ENCODE assay signal across 22 mouse cellular contexts in genomic region chr3:49282679-49283078, GRCm38 (mm10).
A peak's percentile ranks its signal among the peaks of the same experiment; 100 is the strongest.
DNase-seq lines count a peak whose midpoint lies in the region; ATAC-seq and TF ChIP-seq lines count a peak whose summit lies in the region.
"Had no signal": no experiment of that assay in that cellular context is flagged by ENCODE, and none has a peak within 500 bp of the region (broad histone marks: within the 10 kb centered on the region; RNA-seq: fewer than 3 reads in every experiment).

No protein-coding gene starts in this region.

- no peak overlapping the region for H3K27ac ChIP-seq in forebrain, embryonic 14.5 days (ENCODE audit: low read depth, low read length)
- H3K27ac ChIP-seq in forebrain, embryonic 12.5 days = no peak overlapping the region
- H3K27ac ChIP-seq in hindbrain, postnatal 0 days = no peak overlapping the region
- H3K27ac ChIP-seq in hindbrain, embryonic 12.5 days = no peak overlapping the region
- H3K27ac ChIP-seq: embryonic facial prominence, embryonic 12.5 days; forebrain, embryonic 13.5 days; heart, adult 2 months; heart, embryonic 15.5 days had no signal

- 70% methylated on average over 2 of the region's 2 CpGs for WGBS in forebrain, embryonic 14.5 days
- WGBS in forebrain, embryonic 12.5 days = 82% methylated on average over 2 of the region's 2 CpGs
- WGBS in hindbrain, postnatal 0 days = 69% methylated on average over 2 of the region's 2 CpGs
- WGBS in hindbrain, embryonic 12.5 days = 70% methylated on average over 2 of the region's 2 CpGs

- H3K4me1 ChIP-seq in forebrain, embryonic 14.5 days (ENCODE audit: control insufficient read depth, insufficient read depth, low read length) = no peaks in the 10 kb centered on the region
- H3K4me1 ChIP-seq in forebrain, embryonic 12.5 days = no peaks in the 10 kb centered on the region
- H3K4me1 ChIP-seq in hindbrain, postnatal 0 days (ENCODE audit: insufficient read depth, low read length) = no peaks in the 10 kb centered on the region
- no peaks in the 10 kb centered on the region for H3K4me1 ChIP-seq in hindbrain, embryonic 12.5 days
- H3K4me1 ChIP-seq: embryonic facial prominence, embryonic 12.5 days; forebrain, embryonic 13.5 days; heart, embryonic 15.5 days had no signal

- no peaks in the 10 kb centered on the region for H3K36me3 ChIP-seq in forebrain, embryonic 14.5 days (ENCODE audit: control insufficient read depth, insufficient read depth, low read length)
- H3K36me3 ChIP-seq in forebrain, embryonic 12.5 days (replicated peaks) = no peaks in the 10 kb centered on the region
- no peaks in the 10 kb centered on the region for H3K36me3 ChIP-seq in hindbrain, postnatal 0 days (ENCODE audit: insufficient read depth, low read length)
- no peaks in the 10 kb centered on the region for H3K36me3 ChIP-seq in hindbrain, embryonic 12.5 days
- H3K36me3 ChIP-seq: embryonic facial prominence, embryonic 12.5 days; G1E; heart, embryonic 15.5 days had no signal

- no peak for ATAC-seq in forebrain, embryonic 14.5 days
- no peak for ATAC-seq in forebrain, embryonic 12.5 days (ENCODE audit: low FRiP score)
- ATAC-seq in hindbrain, postnatal 0 days = no peak
- ATAC-seq in hindbrain, embryonic 12.5 days (ENCODE audit: low FRiP score) = no peak
- ATAC-seq: CD4-positive, CD25-positive, alpha-beta regulatory T cell, adult 4 months; forebrain, embryonic 13.5 days; hindbrain, embryonic 16.5 days had no signal

- H3K4me2 ChIP-seq in forebrain, embryonic 14.5 days (ENCODE audit: low read length) = no peak overlapping the region
- H3K4me2 ChIP-seq in forebrain, embryonic 12.5 days = no peak overlapping the region
- no peak overlapping the region for H3K4me2 ChIP-seq in hindbrain, postnatal 0 days (ENCODE audit: low read depth, low read length)
- no peak overlapping the region for H3K4me2 ChIP-seq in hindbrain, embryonic 12.5 days (replicated peaks)
- H3K4me2 ChIP-seq: embryonic facial prominence, embryonic 12.5 days; forebrain, embryonic 13.5 days; heart, embryonic 11.5 days; heart, embryonic 15.5 days had no signal

- no peak for TF ChIP-seq CTCF in hindbrain, postnatal 0 days (IDR thresholded peaks at IDR 0.05; ENCODE audit: low read depth)

- no peaks in the 10 kb centered on the region for H3K9me3 ChIP-seq in forebrain, embryonic 14.5 days (replicated peaks; ENCODE audit: control insufficient read depth, low read length)
- H3K9me3 ChIP-seq in forebrain, embryonic 12.5 days = no peaks in the 10 kb centered on the region
- no peaks in the 10 kb centered on the region for H3K9me3 ChIP-seq in hindbrain, postnatal 0 days (ENCODE audit: low read length)
- H3K9me3 ChIP-seq in hindbrain, embryonic 12.5 days (replicated peaks) = no peaks in the 10 kb centered on the region
- H3K9me3 ChIP-seq: embryonic facial prominence, embryonic 12.5 days; forebrain, embryonic 13.5 days; G1E; heart, embryonic 15.5 days had no signal

- no peaks in the 10 kb centered on the region for H3K27me3 ChIP-seq in forebrain, embryonic 14.5 days (replicated peaks; ENCODE audit: control insufficient read depth, insufficient read depth, low read length)
- no peaks in the 10 kb centered on the region for H3K27me3 ChIP-seq in forebrain, embryonic 12.5 days
- no peaks in the 10 kb centered on the region for H3K27me3 ChIP-seq in hindbrain, postnatal 0 days (ENCODE audit: insufficient read depth, low read length)
- H3K27me3 ChIP-seq in hindbrain, embryonic 12.5 days = no peaks in the 10 kb centered on the region
- H3K27me3 ChIP-seq: embryonic facial prominence, embryonic 12.5 days; forebrain, embryonic 13.5 days; heart, embryonic 15.5 days had no signal

- no peak overlapping the region for H3K4me3 ChIP-seq in forebrain, embryonic 14.5 days (ENCODE audit: low read depth, low read length)
- H3K4me3 ChIP-seq in forebrain, embryonic 12.5 days (replicated peaks) = no peak overlapping the region
- no peak overlapping the region for H3K4me3 ChIP-seq in hindbrain, postnatal 0 days (ENCODE audit: low read length)
- no peak overlapping the region for H3K4me3 ChIP-seq in hindbrain, embryonic 12.5 days
- H3K4me3 ChIP-seq: embryonic facial prominence, embryonic 12.5 days; forebrain, embryonic 13.5 days; heart, adult 2 months; heart, embryonic 15.5 days had no signal

- no peak overlapping the region for H3K9ac ChIP-seq in forebrain, embryonic 14.5 days (ENCODE audit: low read length)
- no peak overlapping the region for H3K9ac ChIP-seq in forebrain, embryonic 12.5 days
- H3K9ac ChIP-seq in hindbrain, postnatal 0 days (replicated peaks; ENCODE audit: low read length) = no peak overlapping the region
- no peak overlapping the region for H3K9ac ChIP-seq in hindbrain, embryonic 12.5 days
- H3K9ac ChIP-seq: embryonic facial prominence, embryonic 12.5 days; forebrain, embryonic 13.5 days; heart, embryonic 15.5 days had no signal

- peak; percentile 54 for DNase-seq in forebrain, embryonic 14.5 days (ENCODE audit: low spot score)
- peak; percentile 23 for DNase-seq in hindbrain, postnatal 0 days (ENCODE audit: low spot score)
- peak; percentile 0 for DNase-seq in retina, embryonic 14.5 days (ENCODE audit: low spot score)
- DNase-seq in retina, postnatal 1 day = no peak
- no peak for DNase-seq in spleen, adult 12 weeks (ENCODE audit: low spot score)
- DNase-seq: adrenal gland, postnatal 10 days; B cell, adult 2 months; cerebellum, adult 11 months; cerebellum, adult 8-10 months; cerebellum, postnatal 14 days; gastrocnemius, postnatal 14 days; heart, adult 2 months; heart, postnatal 14 days had no signal

Comparison
In these comparisons a context has a peak if more than half of its experiments do, and no peak if none do; other contexts are left out.
1. DNase-seq: peak in forebrain, embryonic 14.5 days (single experiment), hindbrain, postnatal 0 days (single experiment) and retina, embryonic 14.5 days (single experiment); none in retina, postnatal 1 day (single experiment) and spleen, adult 12 weeks (single experiment).